Mouse (Mus musculus): Measurements from ENCODE around the gene Timm9. TPM values are rescaled to one million over a fixed set of nuclear protein-coding genes. Genes with fewer than 3 reads are reported as not detected.

Gene Timm9
- polyA plus RNA-seq (2015; fragmentation: Nextera tagmentation; extraction: Ambion mirVana) = 153 and 159 TPM in 2 replicates

GRCm38 (mm10) chr12:71136130-71136973 lies at the start of gene Timm9, which contains the start of gene 2700049A03Rik:
TSS of gene Timm9 (minus strand) at chr12:71136684.
TSS of gene 2700049A03Rik (plus strand) at chr12:71136848.

DNA sequence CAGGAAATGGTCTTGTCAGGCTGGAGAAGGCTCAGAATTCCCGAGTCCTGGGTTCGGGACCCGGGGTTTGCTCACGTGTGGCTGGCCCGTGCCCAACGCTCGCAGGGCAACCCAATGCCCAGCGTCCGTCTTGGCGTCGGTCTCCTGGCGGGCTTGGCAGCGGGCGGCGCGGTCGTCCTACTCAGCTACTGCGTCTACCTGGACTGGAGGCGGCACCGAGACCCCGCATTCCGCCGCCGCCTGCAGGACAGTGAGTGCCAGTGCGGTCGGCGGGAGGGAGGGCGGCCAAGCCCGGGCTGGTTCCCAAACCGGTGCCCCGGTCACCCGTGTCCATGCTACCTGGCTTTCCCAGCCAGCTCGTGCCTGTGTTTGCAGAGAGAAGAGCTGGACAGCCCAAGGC lies 25.2 kb downstream of the Timm9 start, which contains the start of gene Tomm20l:
Tomm20l (plus strand) TSS at position 98 of the 400 bp plus-strand sequence.

Other genes with a start within 250 kb of the Timm9 start
- 164 and 168 TPM in 2 replicates for gene Actr10, start 198.8 kb downstream of the Timm9 start, polyA plus RNA-seq (2015; fragmentation: Nextera tagmentation; extraction: Ambion mirVana)
- gene Psma3, start 162.1 kb downstream of the Timm9 start, polyA plus RNA-seq (2015; fragmentation: Nextera tagmentation; extraction: Ambion mirVana) = 507 and 530 TPM in 2 replicates
- gene Arid4a, start 120.7 kb downstream of the Timm9 start, polyA plus RNA-seq (2015; fragmentation: Nextera tagmentation; extraction: Ambion mirVana) = 41.0 and 43.8 TPM in 2 replicates
- gene Tomm20l, start 25.3 kb downstream of the Timm9 start, polyA plus RNA-seq (2015; fragmentation: Nextera tagmentation; extraction: Ambion mirVana) = not detected in 2 replicates
- gene 2700049A03Rik, start 164 bp upstream of the Timm9 start, polyA plus RNA-seq (2015; fragmentation: Nextera tagmentation; extraction: Ambion mirVana) = 5.7 and 6.0 TPM in 2 replicates
- gene Dact1, start 173.2 kb upstream of the Timm9 start, polyA plus RNA-seq (2015; fragmentation: Nextera tagmentation; extraction: Ambion mirVana) = 12.6 and 13.4 TPM in 2 replicates

Data from neural tube, postnatal 0 days (tissue).